Mouse (Mus musculus) cerebellum, postnatal 25 days (tissue): ENCODE measurements around the gene Hnrnpll.

Source experiments
- DNase-seq, 2 experiments: peaks; one replicate each; pipeline ENCODE4 v3.0.0; 2021; ENCODE audit warnings: mixed read lengths in 2 of 2

Hnrnpll gene

DNA sequence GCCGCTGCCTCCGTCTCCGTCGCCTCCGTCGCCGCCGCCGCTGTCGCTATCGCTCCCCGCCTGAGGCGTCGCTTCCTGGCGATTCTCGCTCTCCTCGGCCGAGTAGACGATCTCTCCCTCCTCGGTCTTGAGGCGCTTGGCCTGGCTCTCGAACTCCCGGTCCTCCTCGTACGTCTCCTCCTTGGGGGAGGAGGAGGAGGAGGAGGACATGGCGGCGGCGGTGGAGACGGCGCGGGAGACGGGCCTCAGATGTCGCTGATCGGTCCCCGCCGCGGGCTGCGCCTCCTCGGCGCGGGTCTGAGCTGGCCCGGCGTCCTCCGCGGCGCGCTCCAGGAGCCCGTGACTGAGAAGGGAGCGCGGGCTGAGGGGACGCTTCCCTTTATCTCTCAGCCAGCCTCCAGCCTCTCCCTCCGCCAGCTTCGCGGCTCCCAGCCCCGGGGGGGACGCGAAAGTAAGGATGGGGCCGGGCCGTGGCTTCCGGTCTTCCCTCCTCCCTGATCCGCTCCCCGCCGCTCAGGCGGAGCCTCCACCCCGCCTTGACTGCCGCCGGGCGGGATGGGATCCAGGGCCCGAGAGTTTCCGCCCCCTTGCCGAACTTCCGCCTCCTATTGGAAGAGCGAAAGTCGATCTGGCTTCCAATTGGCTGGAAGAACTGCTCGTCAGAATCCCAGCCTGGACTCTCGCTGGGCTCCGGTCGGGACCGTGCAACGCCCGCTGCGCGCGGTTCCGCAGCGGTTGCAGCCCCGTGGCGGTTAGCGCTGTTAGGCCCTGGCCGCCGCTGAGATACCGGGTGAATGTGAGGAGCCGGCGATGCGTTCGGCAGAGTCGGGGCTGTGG lies at the start of gene Hnrnpll:
TSS of gene Hnrnpll (minus strand) at position 552 of the 837 bp plus-strand sequence.
- peak; percentile 97 to 100 for DNase-seq

DNA sequence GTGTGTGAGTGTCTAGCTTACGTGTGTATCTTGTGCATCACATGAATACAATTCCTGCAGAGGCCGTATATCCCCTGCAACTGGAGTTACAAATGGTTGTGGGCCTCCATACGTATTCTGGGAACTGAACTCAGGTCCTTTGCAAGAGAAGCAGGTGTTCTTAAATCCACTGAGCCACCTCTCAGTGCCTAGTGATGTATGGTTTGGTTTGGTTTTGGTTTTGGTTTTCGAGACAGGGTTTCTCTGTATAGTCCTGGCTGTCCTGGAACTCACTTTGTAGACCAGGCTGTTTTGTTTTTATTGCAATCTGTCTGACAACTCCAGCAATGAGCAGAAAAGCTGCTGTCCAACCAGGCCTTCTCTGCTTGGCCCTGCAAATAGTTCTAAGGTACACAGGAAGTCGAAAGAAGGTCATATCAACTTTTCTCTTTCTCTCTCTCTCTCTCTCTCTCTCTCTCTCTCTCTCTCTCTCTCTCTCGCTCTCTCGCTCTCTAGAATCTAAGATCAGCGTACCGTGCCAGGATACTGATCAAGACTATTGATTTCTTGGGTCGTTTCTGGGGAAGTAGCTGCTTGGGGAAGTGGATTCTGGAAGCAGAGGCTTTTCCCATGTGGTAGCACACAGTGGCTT lies 43.3 kb upstream of the Hnrnpll start:
- DNase-seq = no peak

GRCm38 (mm10) chr17:80099823-80100222 lies 37.7 kb upstream of the Hnrnpll start:
- DNase-seq = no peak

DNA sequence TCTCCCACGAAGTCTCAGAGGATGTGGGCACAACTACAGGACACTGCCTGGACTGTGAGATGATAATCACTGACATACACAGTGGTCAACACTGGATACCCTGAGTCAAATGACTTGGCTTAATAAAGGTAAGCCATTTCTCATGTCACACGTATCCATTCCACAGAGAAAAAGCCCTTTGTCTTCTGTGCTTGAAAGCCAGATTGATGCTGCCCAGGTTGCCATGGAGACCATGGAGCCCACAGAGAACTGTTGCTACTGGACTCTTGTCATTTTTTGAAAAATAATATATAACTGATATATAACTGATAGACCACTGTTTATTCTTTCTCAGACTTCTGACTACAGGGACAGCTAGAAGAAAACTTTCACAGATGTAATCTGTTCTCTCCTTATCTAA lies 35.1 kb upstream of the Hnrnpll start:
- DNase-seq = no peak

DNA sequence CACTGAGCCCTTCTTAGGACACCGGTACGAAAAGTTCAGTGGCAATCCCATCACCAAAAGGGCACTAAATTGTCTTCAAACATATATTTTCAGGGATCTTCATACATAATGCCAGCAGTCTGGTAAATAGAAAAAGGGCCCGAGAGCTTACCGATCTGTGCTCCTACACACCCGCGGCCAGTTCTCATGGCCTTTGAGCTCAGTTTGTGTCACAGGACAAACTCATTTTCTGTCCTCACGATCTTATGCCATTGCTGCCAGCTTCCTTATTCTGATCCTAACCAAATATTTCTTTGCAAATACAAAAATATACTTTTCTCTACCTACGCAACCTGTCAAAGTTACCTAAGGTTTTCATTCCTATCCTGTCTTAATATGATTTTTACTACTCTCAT lies 34.6 kb upstream of the Hnrnpll start:
- no peak for DNase-seq

DNA sequence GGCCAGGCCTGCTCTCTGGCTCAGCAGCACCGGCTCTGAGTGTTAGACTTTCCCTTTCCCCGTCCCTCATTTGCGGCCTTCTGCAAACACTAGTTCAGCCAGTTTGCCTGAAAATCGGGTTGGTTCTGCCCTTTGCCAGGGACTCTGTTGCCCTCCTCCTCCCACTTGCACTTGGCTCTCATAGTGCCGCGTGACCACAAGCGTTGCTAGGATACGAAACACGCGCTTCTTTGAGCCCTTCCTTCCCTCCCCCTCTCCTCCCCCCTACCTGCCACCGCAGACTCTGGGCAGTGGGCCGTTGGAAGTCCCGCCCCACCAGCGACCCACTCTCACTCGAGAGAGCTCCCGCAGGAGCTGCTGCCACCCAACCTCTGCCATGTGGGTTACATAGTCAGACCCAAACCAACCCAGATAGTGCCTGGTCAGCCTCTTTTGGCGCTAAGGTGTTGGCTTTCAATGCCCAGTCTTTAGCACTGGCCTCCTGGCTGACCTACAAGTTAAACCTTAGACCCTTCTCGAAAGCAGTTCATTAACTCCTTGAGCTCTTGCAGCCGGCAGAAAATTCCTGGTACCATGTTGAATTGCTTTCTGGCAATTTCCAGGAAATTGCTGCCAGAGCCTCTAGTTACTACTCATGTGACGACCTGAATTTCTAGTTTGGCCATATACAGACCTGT lies 34.0 kb upstream of the Hnrnpll start:
- peak; percentile 30 to 52 for DNase-seq

DNA sequence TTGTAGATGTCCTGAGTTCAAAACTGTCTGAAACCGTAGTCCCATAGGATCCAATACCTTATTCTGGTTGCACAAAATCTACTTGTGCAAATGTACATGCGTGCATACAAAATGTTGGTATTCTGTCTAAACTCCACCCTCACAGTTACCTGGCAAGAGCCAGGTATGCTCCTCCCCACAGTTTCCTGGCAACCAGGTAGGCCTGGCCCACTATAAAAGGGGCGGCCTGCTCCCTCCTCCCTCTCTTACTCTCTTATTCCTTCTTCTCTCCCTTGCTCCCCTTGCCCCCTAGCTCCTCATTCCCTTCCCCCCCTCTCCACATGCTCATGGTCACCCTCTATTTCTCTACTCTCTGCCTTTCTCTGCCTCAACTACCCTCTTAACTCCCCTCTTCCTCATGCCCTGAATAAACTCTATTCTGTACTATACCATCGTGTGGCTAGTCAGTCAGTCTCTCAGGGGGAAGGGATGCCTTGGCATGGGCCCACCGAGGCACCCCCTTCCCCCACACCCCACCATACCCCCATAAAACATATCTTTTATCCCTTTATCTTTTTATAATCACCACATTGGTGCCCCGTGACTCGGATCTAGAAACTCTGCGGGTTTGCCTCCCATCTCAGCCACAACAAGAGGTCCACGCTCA lies 33.2 kb upstream of the Hnrnpll start:
- DNase-seq = no peak

DNA sequence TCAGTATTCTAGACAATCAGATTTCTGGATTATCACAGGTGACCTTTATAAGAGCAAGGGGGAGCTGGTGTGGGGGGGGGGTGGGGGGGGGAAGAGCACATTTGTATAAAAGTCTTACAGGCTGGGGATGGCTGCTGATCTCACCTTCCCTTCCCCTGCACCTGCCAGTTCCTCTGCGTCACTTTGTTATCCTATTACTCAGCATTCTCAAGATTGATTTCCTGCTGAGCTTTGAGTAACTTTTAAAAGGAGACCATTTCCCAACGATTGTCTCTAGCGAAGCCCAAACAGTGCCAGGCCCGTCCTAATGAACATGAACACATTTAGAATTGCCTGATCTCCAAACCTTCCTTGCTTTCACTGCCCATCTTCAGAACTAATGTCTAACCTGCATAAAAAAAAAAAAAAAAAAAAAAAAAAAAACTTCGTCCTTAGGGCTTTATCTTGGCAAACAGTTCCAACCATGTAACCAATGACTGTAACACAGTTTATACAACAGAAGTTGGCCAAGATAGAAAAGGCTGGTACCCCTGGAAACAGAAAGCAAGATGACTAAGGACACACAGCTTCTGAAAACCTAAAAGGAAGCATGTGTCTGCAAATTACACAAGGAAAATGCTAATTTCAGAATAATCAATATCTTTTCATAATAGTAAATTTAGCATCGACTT lies 29.9 kb upstream of the Hnrnpll start:
- no peak for DNase-seq

DNA sequence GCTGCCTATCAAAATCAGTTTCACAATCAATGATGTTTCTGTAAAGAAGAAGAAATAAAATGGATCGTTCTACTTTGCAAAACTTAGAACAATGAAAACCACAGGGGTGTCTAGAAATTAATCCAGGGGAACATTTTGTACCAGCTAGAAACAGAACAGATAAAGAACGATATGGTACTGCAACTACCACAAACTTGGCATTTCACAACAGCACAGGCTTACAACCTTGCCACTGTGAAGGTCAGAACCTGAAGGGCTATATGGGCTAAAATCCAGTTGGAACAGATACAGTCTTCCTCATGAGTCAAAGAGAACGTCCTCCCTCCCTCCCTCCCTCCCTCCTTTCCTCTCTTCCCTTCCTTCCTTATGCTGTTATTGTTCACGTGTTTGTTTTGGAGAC lies 28.4 kb upstream of the Hnrnpll start:
- DNase-seq = no peak

GRCm38 (mm10) chr17:80088168-80088567 lies 26.0 kb upstream of the Hnrnpll start:
- no peak for DNase-seq

DNA sequence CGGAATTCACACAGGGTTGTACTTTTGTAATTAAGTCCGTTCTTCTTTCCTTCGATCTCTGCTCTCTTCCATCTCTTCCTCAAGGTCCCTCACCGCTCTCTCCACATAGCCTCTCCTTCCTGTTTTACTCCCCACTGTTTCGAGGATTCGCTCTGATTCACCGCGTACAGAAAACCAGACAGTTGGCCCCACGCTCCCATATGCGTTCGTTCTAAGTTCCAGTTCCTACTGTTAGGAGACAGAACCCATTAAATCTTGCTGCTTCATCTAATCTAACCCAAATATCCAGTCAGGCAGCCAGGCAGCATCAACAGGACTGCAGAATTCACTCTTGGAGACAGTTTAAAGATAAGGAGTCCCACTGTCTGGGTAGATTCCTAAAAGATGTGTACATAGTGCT lies 24.5 kb upstream of the Hnrnpll start:
- no peak for DNase-seq

- peak; percentile 14 to 34 for DNase-seq
Observed at GRCm38 (mm10) chr17:80084424-80084823, 22.3 kb upstream of the Hnrnpll start.

- DNase-seq = no peak
Observed at GRCm38 (mm10) chr17:80083223-80083622, 21.1 kb upstream of the Hnrnpll start.

- DNase-seq = no peak
Observed at GRCm38 (mm10) chr17:80078726-80079125, 16.6 kb upstream of the Hnrnpll start.

DNA sequence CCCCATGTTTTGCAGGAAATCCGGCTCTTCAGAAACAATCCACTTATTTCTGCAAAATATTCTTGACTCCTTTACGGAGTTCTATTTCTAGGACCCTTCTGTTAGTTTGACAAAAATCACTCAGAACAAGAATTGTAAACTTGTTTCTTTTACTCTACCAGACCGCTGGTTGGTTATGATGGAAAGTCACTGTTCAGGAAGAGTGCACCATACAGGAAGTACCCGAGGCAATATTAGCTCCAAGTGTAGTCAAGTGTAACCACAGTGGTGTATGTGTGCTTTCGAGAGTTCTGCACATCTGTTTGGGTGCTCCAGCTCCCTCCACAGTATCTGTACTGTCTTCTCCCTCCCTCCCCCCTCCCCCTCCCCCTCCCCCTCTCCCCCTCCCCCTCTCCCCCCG lies 5.1 kb upstream of the Hnrnpll start:
- no peak for DNase-seq

- no peak for DNase-seq
Observed at GRCm38 (mm10) chr17:80063840-80064495, 1.8 kb upstream of the Hnrnpll start.

GRCm38 (mm10) chr17:80063386-80063785 lies 1.3 kb upstream of the Hnrnpll start:
- DNase-seq = no peak

DNA sequence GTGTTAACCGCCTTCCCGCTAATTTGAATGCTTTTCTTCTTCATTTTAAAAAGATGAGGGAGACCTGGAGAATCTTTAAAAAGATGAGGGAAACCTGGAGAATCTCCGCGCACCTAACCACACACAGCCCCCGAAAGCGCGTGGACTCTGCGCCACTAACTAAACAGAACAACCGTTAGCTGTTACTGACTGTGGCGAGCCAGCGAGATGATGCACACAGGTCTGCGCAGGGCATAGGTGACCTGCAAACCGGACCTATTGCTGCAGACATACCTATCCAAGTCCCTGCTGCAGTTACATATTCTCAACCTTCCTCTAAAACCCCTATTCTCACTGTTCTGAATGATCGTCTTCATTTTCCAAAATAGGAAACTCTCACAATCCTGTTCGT lies 481 bp upstream of the Hnrnpll start:
- peak in 1 of 2 experiments; percentile 71 for DNase-seq

DNA sequence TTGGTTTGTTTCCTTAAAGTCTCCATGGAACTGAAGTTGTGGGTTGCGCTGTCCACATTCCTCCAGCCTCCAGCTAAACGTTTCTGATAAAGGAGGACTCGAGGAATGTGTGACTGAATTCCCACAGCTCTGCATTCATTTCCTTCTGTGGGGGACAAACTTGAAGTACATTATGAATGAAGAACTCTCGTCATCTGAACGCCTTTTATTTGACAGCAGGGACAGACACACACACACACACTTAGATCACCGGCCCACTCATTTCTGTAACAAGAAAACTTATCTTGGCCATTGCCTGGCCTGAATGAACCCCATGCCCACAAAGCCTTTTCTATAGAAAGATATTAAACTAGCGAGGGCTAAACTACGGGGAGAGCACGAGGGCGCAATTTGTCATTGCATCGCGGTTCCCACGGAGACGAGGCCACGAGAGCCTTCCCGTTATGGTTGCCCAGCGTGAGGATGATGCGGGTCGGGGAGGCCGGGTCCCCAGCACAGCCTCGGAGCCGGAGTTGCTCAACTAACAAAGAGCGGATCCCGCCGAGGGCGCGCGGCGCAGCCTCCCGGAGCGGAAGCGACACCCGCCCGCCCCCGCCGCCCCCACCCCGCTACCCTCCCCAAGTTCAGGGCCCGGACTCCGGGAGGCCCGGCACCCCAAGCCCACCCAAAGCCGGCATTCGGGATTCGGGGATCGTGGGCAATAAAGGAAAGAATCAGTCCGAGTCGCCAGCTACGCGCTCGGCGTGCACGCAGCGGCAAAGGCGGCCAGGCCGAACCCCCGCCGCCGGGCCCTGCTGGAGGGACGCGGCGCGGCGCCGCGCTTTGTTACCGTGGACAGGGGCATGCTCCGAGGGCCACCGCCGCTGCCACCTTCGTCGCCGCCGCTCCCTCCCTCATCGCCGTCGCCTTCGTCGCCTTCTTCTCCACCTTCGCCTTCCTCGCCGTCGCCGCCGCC lies 1.0 kb downstream of the Hnrnpll start:
- DNase-seq = peak; percentile 62 to 67

- no peak for DNase-seq
Observed at GRCm38 (mm10) chr17:80060151-80060550, 2.0 kb downstream of the Hnrnpll start.

DNA sequence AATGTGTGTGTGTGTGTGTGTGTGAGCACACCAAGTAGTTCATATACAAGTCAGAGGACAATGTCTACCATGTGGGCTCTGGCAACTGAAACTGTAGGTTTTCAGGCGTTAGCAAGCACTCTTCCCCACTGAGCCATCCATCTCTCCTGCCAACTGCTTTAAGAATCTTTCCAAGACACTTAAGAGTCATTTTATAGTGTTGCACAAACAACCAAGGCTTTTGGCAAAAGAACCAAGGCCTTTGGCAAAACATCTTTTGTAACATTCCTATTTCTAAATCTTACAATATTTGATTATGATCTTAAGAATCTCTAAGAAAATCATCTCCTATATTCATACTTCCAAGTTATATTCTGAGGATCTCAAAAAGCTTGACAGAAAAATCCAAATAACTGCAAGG lies 2.4 kb downstream of the Hnrnpll start:
- DNase-seq = no peak
